Mouse (Mus musculus): Measurements from ENCODE around the gene Oit1.

DNA sequence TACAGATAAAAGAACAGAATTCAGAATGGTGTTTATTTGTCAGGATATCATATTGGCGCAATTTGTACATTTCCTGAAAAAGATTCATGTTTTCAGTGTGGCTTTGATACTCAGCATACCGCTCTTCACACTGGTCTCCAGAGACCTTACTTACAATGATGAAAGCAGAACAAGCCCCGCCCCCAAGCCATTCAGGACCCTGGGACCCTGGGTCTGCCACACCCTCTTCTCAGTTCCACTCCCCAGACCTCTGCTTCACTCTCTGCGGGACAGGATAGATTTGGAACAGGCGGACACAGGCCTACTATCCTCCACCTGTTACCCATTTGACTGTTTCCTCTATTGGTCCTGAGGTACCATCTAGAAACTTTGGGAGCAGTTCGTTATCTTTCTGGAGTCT, 27.4 kb upstream of the Oit1 start:
- TF ChIP-seq CTCF (IDR thresholded peaks at IDR 0.05; ENCODE audit: borderline replicate concordance, insufficient read depth, low read length) = no peak
- no peak for TF ChIP-seq POLR2A (IDR thresholded peaks at IDR 0.05; ENCODE audit: low read depth, low read length)

Measured in embryonic fibroblast, embryonic 13.5 days (primary cell).